Mouse (Mus musculus): ENCODE measurements around the gene Amph. TPM values are rescaled to one million over a fixed set of nuclear protein-coding genes. Genes with fewer than 3 reads are reported as not detected.

Amph gene
- total RNA-seq, 2 experiments from 2014 or later = not detected

Other genes with a start within 250 kb of the Amph start
- gene Vps41, start 230.9 kb upstream of the Amph start, total RNA-seq (2014; fragmentation: Nextera tagmentation) = 39.0 and 41.2 TPM in 2 replicates
- gene Vps41, start 230.9 kb upstream of the Amph start, total RNA-seq (2017) = 44.9 and 54.8 TPM in 2 replicates